Mouse (Mus musculus) urinary bladder, postnatal 36 days (tissue): Measurements from ENCODE around the gene Ubtf.

ENCODE experiments used
- DNase-seq, 2 experiments: peaks; one replicate each; pipeline ENCODE4 v3.0.0; 2022; ENCODE audit warnings: low spot score in 2 of 2, mixed read lengths in 1 of 2

Ubtf gene

GRCm38 (mm10) chr11:102266631-102267355 is 52.7 kb downstream of the Ubtf start:
- no peak for DNase-seq

- no peak for DNase-seq
Measured at GRCm38 (mm10) chr11:102265816-102266215, 53.7 kb downstream of the Ubtf start.

- DNase-seq, result no peak
Measured at GRCm38 (mm10) chr11:102263211-102263610, 56.3 kb downstream of the Ubtf start.

- no peak for DNase-seq
Measured at GRCm38 (mm10) chr11:102258521-102258920, 61.0 kb downstream of the Ubtf start.

- no peak for DNase-seq
Measured at GRCm38 (mm10) chr11:102258095-102258494, 61.4 kb downstream of the Ubtf start.

- no peak for DNase-seq
Measured at GRCm38 (mm10) chr11:102257514-102257913, 62.0 kb downstream of the Ubtf start.
